Mouse (Mus musculus): ENCODE results near the gene Snorc.

Gene Snorc

GRCm38 (mm10) chr1:87510166-87510691 lies 40.2 kb downstream of the Snorc start:
- peak; percentile 31 for DNase-seq (ENCODE audit: low read depth, low spot score)

- DNase-seq (ENCODE audit: low read depth, low spot score): peak; percentile 37
These were observed 40.8 kb downstream of the Snorc start for GRCm38 (mm10) chr1:87510845-87511244.

- no peak for DNase-seq (ENCODE audit: low read depth, low spot score)
These were observed 50.4 kb downstream of the Snorc start for GRCm38 (mm10) chr1:87520467-87520866.

GRCm38 (mm10) chr1:87521523-87521922 lies 51.5 kb downstream of the Snorc start:
- DNase-seq (ENCODE audit: low read depth, low spot score): no peak

GRCm38 (mm10) chr1:87525041-87525440 lies 55.0 kb downstream of the Snorc start:
- DNase-seq (ENCODE audit: low read depth, low spot score): peak; percentile 51

All from ES-CJ7 (cell line).